Mouse (Mus musculus): ENCODE measurements around the gene Serpine2.

Serpine2 gene

DNA sequence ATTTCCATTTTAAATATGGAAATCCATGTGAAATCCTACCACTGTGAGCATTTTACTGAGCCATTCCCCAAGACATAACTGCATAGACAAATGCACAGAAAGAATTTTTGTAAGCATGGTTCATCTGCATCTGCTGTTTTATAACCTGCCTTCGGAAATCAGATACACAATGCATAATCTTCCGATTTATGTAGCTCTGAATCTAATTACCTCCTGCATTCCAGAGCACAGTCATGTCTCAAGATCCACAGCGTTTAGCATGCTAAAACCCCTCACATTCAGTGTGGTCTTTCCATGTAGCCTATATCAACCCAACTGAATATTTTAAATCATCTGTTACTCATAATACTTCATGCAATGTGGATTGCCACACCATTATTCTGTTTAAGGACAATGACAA, 51.5 kb downstream of the Serpine2 start:
- DNase-seq = no peak

DNA sequence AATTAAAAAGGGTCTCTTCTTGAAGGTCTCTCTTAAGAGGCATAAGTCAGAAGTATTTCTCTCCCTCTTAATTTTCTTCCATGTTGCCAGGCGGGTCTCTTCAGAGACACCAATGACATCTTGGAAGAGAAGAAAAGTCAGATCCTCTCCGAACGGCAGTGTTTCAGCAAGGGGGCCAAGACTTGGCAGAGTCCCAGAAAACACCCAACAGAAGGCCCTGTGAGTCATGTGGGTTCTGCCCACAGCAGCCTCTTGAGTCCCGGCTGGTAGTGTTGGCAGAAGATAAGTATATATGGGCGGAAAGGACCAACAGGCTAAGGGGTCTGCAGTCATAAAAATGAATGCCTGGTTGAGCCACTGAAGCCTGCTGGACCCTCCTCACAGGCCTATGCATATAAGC, 54.1 kb downstream of the Serpine2 start:
- no peak for DNase-seq

DNA sequence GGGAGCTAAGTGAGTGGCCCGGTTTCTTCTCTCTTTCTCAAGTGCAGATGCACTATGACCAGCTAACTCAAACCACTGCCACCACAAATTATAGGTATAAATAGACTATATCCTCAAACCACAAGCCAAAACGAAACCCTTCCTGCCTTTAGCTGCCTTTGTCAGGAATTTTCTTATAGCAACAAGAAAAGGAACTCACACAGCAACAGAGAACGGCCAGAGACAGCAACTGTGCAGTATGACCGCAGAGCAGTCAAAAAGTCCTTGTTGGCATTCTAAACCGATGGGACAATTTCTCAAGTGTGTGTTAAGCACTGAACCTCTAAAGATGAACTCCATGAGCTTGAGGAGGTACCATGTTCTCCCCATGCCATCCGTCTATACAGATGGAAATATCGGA, 57.4 kb downstream of the Serpine2 start:
- DNase-seq = no peak

GRCm38 (mm10) chr1:79802858-79803427, 58.0 kb downstream of the Serpine2 start:
- no peak for DNase-seq

- no peak for DNase-seq
Measured at GRCm38 (mm10) chr1:79797084-79797483, 63.9 kb downstream of the Serpine2 start.

DNA sequence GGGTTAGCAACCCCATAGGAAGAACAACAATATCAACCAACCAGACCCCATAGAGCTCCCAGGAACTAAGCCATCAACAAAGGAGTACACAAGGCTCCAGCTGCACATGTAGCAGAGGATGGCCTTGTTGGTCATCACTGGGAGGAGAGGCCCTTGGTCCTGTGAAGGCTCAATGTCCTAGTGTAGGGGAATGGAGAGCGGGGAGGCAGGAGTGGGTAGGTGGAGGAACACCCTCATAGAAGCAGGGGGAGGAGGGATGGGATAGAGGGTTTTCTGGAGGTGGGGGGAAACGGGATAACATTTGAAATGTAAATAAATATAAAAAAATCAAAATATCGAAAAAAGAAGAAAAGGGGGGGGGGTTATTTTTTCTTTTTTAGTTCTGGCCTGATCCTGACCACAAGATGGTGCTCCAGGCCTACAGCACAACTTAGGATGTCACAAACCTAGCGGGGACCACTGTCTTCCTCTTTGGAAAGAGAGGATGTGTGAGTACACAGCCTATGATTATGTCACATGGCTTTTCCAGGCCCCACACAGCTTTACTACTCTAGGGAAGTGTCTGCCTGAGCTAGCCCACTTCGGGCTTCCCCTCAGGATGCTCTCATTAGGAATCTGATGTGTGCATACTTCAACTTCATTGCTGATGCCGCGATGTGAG, 74.6 kb downstream of the Serpine2 start:
- DNase-seq = no peak

DNA sequence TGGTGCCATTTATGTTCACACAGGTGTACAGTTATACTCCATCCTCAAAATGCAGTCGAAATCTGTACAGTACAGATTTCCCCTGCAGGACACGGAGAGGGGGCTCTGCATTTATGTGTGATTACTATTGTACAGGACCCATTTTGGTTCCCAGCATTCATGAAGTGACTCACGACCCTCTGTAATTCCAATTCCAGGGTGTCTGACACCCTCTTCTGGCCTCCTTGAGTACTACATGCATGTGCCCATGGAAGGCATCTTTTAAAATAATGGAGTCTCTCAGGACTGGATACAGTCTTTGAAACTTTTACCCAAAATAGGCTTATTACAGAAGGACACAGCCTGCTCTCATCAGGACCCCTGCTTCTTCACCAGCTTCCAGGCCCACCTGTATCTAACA, 78.5 kb downstream of the Serpine2 start:
- peak in 1 of 2 experiments; percentile 11 for DNase-seq

- no peak for DNase-seq
Measured at GRCm38 (mm10) chr1:79778011-79778410, 83.0 kb downstream of the Serpine2 start.

GRCm38 (mm10) chr1:79775927-79776458, 85.0 kb downstream of the Serpine2 start, which contains the start of the genes Mrpl44 and Wdfy1:
Mrpl44 (plus strand) TSS chr1:79776018.
Wdfy1 (minus strand) TSS chr1:79776143.
- DNase-seq = peak; percentile 95 to 99

DNA sequence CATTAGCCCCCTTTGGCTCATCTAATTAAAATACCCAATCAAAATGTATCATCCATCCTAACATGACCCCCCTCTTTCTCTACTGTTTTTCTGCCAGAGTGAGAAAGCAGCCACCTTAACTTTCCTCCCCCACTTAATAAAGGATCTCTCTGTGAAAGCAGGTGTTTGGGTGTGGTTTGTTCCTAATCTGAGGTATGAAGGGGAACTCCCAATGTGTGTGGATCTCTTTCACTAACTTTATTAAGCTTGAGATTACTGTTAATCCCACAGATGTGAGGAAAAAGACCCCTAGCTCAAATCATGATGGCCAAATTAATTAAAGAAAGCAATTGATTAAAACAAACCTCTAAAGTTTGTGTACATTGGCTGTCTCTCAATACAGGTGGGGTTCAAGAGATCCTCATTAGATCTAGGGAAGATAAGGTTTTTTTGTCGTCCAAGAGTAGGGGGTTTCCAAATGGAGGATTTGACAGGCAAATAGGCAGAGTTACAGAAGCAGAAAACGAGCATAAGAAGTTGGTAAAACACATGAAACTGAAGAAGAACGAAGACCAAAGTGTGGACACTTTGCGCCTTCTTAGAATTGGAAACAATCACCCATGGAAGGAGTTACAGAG, 86.7 kb downstream of the Serpine2 start:
- DNase-seq = no peak

DNA sequence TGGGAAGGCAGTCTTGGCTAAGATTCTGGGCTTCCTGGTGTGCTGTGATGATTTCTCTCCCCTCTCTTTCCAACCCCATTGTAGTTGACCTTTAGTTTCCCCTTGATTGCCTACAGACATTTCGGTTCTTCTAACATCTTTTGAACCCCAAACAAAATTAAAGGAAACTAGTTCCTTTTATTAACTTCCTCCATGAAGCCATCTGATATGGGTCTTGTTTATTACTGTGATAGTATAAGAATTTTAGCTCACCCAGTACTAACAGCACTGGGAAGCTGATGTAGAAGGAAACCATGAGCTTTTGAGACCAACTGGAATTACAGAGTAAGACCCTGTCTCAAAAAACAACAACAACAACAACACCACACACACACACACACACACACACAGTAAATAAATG, 92.7 kb downstream of the Serpine2 start:
- no peak for DNase-seq

DNA sequence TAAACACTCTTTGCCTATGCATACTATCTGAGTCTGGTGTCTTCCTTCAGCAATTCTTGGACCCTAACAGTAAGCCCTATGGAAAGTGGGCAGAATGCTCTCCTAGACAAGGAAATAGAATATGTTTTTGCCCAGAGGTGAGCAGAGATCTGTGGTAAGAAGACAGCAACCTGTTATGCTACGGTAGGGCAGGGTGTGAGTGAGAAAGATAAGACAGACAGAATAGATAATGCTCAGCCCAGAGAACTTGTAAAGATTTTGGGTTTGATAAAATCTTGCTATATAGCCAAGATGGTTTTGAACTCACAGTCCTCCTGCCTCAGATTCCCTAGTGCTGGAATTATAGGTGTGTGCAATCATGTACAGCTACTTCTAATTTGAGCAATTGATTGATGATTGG, 96.5 kb downstream of the Serpine2 start:
- DNase-seq = no peak

DNA sequence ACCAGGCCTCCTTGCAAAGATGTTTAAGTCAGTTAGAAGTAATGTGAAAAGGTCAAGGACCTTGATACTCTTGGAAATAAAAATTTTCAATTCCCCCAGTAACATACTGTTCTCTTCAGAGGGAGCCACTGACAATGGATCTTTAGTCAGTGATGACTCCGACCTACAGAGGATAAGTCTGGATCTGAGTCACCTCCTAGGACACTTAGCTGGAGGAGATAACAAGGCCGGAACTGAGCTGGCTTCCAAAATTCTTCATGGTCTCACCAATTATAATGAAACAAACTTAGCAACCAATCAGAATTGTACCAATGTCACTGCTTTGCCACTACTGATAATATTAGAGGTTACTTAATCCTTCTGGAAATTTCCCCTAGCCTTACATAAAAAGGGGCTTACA, 96.9 kb downstream of the Serpine2 start:
- no peak for DNase-seq

DNA sequence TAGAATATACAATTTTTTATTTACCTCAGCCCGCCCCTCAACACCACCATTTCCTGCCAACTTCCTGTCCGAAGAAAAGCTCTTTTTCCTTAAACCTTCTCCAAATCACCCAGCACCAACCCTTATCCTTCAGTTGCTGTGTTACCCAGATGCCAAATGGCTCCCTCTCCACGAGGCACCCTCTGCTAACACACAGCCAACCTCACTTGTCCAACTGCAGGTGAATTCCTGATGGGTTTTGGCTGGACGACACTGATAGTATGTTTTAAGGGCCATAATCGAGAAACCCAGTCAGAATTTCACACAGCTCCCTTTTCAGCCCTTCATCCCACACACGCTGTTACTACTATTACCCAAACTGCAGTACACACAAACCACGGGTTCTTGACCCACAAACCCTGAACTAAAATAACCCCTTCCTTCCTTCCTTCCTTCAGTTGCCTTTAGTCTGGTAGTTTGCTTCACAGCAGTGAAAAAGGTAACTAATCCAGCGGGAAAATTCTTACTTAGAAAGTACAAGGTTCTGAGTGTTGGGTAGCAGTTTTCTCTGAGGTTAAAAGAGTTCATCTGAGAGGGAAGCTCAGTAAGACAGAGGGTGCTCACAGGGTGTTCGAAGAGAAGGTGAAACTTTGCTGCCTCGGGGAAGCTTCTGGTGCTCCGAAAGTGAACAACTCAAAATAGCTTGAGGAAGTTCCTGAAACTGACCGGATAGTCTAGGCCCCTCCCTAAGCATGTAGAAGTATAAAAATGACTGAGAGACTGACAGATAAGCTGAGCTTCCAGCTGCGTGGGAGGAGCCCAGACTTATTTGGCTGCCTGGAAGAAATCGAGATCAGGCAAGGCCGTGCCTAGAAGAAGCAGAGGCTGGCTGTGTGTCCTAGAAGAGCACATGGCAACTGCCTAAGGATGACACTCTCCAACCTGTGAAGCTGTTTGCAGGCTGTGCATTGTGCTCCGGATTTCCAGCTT, 98.4 kb downstream of the Serpine2 start:
- DNase-seq = no peak

GRCm38 (mm10) chr1:79761917-79762271, 99.1 kb downstream of the Serpine2 start:
- no peak for DNase-seq

DNA sequence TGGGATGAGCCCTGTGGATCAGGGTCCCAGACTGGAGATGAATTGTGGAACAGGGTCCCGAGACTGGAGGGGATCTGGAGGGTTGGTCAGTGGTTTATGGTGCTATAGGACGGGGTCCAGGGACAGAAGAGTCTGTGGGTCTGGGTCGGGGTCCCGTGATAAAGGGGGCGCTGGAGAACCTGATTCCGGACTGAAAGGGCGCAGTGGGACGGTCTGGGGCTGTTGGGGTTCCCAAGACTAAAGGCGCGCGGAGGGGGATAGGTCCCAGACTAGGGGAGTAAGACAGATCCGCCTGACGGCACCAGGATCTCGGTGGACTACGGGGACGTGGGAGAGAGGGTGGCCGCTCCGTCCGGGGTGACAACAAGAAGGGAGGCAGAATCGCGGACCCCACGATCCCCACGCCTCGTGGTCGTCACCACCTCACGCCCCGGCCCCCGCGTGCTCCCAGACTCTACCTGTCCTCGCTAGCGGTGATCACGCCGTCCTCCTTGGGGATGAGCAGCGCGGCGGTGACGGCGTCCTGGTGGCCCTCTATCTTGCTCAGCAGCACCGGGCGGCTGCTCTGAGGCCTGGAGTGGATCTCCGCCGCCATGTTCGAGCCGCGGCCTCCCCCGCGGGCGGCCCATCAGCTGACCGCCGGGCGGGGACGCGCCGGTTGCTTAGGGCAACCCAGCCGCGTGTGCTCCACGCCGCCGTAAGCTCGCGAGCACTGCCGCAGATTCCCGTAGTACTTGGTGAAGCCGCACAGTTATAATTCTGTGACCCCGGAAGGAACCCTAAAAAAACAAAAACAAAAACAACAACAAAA, 99.7 kb downstream of the Serpine2 start:
- peak; percentile 59 to 72 for DNase-seq

DNA sequence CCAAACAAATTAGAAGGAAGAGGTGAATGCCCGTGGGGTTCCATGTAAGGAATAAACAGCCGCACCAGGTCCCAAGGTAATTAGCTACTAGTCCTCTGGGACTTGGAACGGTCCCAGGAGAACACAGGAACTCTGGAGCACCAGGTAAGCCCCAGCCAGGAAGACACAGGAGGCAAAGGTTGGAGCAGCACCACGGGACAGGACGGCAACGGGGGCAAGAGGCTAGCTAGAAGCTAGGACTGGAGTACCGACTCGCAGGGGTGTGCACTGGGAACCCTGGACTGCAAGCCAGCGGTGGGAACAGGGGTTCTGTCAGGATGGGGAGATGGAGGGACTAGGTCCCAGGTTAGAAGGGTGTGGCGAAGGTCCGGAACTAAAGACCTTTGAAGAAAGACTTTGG, 100.3 kb downstream of the Serpine2 start:
- peak in 1 of 2 experiments; percentile 19 for DNase-seq

DNA sequence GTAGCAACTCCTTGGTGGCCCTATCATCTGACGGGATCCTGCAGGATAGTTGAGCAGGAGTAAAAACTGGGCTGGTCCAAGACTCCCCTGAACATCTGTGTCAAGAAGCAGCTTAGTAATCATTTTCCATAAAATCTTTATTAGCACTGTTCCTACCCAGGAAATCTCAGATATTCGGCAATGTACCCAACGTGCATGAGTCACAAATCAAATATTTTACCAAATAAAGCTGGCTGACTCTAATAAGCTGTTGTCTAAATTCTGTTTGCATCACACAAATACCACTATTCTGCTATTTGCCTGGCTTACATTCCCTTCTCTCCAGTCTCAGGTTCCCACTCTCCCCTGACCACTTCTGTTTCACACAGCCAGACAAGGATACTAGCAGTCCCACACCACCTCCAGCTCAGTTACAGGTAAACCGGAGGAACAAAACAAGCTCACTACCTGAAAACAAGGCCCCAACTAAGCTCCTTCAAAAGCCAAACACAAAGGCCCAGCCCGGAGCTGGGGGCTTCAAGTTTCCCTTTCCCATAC, 101.5 kb downstream of the Serpine2 start:
- no peak for DNase-seq

DNA sequence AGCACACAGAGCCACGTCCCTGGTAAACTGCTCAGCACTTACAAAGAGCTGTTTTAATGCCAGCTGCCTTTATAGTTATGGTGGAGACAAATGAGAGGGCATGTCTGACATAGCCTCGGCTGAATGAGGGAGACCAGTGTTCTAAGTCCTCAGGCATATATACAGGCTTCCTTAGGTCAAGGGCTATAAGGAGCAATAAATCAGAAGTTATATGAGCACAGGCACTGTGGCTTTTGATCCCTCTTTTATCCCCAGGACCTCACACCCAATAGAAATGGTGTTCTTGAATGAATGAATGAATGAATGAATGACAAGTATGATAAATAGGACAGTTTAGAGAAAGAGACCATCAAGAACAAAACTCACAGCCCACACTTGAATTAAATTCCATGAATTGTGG, 102.0 kb downstream of the Serpine2 start:
- DNase-seq = no peak

DNA sequence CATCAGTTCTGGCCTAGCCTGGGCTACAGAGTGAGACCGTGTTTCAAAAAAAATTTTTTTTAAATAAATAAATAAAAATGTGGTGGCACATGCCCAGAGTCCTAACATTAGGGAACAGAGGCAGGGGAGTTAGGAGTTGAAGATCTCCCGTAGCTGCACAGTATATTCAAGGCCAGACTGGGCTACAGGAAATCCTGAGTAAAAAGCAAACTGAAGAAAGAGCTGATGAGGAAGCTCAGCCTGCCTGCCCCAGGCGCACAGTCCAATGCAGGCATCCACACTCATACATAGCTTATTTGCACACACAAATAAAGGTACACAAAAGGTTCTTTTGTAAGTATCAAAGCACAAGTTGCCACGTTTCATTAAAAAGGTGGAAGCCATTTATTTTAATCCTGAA, 103.4 kb downstream of the Serpine2 start:
- DNase-seq = no peak

- no peak for DNase-seq
Measured at GRCm38 (mm10) chr1:79757161-79757560, 103.8 kb downstream of the Serpine2 start.

DNA sequence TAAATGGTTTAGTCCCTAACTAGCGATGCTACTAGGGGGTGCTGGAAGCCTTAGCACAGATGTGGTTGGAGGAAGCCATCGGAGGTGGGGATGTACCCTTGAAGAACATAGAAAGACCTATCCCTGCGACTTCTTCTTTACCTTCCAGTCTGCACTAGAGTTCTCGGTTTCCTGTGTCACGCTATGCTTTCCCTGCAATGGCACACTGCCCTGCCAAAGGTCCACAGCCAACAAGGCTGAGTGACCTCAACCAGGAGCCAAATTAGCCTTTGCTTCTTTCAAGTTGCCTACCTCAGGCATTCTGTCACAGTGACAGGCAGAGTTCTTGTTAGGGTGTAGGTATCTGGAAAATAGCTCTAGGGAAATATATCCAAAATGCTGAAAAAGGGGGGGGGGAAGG, 104.6 kb downstream of the Serpine2 start:
- DNase-seq = no peak

Measured in thymus, postnatal 36 days (tissue).